Mouse (Mus musculus) retina, postnatal 1 day (tissue): ENCODE measurements around the gene Mrpl20.
"Not testable (repeated sequence)": the region's sequence is repeated elsewhere in the genome, so short reads cannot be mapped to it uniquely, and the experiment has no call there.

Source experiments
- DNase-seq: peaks from one replicate; pipeline ENCODE4 v3.0.0-alpha.2; 2012

The Mrpl20 gene

GRCm38 (mm10) chr4:155784081-155784701, 18.5 kb upstream of the Mrpl20 start:
- DNase-seq = peak; percentile 90

GRCm38 (mm10) chr4:155785246-155785645, 17.4 kb upstream of the Mrpl20 start:
- DNase-seq = no peak

DNA sequence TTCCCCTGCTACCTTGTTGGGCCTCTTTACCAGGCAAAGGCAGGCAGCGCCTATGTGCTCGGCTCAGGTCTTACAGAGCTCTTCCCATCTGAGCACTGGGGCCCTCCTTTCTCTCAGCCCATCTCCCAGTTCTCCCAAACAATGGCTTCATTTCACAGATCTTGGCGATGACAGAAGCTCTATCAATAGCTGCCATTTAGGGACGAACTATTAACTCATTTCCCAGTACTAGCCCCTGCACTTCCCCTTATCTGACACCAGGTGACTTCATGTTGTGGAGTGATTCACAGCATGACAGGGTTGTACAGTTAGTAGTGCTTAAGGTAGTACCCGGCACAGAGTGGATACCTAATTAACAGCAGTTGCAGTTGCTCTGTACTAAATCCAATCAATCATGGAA, 16.9 kb upstream of the Mrpl20 start, which contains the start of gene Tmem88b:
Tmem88b (minus strand) TSS at position 56 of the 400 bp plus-strand sequence.
- DNase-seq = no peak

DNA sequence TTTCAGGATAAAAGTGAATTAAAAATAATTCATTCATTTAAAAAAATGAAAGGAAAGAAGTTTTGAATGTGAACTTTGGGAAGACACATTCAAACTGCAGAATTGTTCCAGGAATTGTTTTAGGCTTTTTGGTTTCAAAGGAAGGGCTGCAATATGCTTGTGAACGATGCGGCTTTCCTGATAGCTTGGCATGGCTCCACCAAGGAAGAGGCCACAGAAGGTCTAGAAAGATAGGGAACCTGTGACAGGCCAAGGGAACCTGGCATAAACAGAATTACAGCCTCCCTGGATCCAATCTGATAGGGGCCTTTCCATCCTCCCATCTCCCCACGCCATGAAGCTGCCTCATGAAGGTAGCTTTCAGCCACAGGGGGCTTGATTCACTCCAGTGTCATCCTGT, 14.4 kb upstream of the Mrpl20 start:
- no peak for DNase-seq

- DNase-seq = not testable (repeated sequence)
Measured at GRCm38 (mm10) chr4:155788833-155789232, 13.8 kb upstream of the Mrpl20 start.

DNA sequence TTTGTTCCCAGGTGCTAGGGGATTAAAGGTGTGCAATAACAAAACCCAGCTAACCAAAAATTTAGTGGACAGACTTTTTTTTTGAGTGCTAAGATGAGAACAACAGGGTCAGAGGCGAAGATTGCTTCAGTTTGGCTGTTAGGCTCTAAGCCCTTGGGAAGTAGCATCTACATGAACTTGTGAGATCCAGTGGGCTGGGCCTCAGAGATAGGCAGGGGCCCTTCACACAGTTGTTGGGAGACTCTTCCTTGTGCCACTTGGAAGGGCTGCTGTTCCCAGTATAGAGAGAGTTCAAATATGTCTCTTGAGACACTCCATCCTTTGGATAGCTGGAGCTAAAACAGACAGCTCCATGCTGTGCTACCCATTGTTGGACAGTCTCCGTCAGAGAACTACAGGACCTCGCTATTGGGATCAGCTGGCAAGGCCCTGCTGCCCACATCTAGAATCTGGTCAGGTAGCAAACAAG, 12.6 kb upstream of the Mrpl20 start, which contains the start of gene Ankrd65:
Ankrd65 (plus strand) TSS at position 419 of the 469 bp plus-strand sequence.
- DNase-seq = no peak

DNA sequence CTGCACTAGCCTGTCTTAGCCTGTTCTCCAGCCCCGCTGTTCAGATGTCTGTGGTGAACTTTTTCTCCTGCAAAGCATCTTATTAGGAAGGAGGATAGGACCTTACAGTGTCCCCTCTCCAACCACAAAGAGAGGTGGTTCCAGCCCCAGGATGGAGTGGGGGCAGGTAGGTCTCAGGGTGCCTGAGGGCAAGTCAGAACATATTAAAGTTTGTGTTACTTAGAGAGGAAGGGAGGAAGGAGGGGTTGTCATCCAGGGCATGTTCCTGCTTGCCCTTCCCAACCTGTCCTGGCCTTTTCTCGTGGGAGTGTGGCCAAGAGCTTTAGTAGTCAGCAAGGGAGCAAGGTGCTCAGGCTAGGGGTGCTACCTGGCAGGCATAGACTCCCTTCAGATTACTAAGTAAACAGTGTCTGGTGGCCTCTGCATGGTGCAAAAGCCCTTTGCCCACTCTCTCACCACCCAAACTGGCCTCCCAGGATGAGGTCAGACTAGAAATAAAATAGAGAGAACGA, 12.0 kb upstream of the Mrpl20 start:
- DNase-seq = no peak

DNA sequence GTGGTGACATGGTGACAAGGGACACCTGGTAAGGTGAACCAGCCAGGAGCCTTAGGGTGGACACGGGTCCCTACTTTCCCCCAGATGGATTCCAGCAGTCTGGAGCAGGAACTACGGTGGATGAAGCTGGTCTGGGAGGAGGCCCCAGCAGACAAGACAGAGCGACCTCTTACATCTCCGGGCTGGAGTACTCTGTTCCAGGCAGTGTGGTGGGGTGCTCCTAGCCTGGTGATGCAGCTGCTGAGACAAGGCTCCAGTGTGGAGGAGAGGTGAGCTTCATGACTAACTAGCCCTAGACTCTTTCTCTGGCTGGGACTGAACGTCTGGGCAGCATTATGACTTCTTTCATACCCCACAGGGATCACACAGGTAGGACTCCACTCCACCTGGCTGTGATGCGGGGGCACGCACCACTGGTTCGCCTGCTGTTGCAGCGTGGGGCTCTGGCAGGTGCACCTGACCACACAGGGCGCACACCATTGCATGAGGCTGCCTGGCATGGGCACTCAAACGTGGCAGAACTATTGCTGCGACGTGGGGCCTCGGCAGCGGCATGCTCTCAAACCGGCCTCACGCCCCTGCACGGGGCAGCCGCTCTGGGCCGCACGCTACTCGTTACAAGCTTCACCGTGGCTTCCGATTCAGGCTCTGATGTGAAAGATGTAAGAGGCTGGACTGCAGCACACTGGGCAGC, 11.3 kb upstream of the Mrpl20 start:
- DNase-seq = no peak

DNA sequence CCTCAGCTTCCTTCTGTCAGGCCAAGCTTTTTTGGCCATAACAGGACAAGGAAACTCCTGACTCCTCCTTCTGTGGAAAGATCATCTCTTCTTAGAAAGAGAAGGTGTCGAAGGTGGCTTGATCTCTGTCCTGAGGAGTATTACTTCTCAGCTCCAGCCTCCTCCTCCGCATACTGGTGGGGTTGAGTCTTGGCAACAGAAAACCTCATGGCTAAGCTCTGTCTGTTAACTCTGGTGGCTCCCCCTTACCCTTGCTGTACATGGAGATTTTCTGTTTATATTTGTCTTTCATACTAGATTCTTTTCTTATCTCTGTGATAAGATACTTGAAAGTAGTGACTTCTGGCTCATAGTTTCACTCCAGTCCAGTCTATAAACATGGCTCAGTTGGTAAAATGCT, 8.9 kb upstream of the Mrpl20 start:
- DNase-seq = no peak

GRCm38 (mm10) chr4:155802075-155802474, 603 bp upstream of the Mrpl20 start:
- DNase-seq = no peak

- DNase-seq = peak; percentile 96
Measured at GRCm38 (mm10) chr4:155803340-155804041, 813 bp downstream of the Mrpl20 start.

DNA sequence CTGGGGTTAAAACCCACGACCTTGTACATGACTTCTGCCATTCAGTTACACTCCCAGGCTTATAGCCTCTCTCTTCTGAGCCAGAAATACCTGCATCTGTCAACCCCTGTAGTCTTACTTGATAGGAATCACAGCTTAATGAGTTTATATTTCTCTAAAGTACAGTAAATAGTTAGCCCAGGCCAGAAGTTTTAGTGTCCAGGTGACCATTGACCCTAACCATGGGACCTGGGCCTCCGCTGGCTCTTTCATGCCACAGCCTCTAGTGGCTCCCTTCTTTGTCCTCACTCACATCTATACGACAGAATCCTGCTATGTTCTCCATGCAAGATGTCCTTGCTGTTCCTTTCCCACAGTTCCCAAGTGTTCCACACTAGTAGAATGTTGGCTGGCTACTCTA, 5.2 kb downstream of the Mrpl20 start:
- DNase-seq = no peak

DNA sequence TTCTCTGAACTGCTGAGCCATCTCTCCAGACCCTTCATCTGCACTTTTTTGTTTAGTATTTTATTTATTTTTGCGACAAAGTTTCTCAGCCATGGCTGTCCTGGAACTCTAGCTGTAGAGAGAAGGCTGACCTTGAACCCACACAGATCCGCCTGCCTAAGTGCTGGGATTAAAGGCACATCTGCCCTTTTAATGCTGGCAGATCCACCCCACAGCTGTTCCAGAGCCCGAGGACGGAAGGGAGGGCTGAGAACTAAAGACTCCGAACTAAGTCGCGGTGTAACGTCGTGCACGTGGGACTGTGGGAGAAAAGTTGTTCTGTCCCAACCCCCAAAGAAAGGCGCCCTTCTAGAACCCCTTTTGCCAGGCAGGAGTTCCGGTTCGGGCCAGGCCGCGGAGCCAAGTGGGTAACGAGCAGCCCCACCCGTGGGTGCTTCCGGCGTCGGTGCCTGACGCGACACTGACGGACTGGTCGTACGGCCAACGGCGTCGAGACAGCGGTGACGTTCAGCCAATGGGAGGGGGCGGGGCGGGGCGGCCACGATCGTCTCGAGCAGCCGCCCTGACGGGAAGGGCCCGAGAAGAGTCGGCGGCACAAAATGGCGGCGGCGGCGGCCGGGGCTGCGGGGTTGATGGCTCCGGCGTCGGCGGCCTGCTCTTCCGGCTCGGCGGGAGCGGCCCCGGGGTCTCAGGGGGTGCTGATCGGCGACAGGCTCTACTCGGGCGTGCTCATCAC, 9.4 kb downstream of the Mrpl20 start, which contains the start of gene Ccnl2:
Ccnl2 (plus strand) TSS at position 561 of the 736 bp plus-strand sequence.
- DNase-seq = peak; percentile 98

- peak; percentile 64 for DNase-seq
Measured at GRCm38 (mm10) chr4:155812665-155813181, 10.0 kb downstream of the Mrpl20 start.

DNA sequence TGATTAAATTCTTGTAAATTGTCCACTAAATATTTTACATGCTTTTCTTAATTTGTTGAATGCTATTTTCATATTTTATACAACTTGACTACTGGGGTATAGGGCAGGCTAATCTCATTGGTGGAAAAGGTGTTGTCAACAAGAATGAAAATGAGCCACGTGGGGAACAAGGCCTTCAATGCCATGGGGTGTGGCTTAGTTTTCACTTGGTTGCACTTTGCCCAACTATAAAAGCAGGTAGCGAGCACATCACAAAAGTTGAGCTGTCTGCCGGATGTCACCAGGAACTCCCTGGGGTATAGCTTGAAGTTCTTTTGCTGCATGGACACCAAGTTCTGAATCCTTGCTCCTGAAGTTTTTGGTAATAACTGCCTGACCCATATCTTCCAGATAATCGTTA, 14.9 kb downstream of the Mrpl20 start:
- no peak for DNase-seq

DNA sequence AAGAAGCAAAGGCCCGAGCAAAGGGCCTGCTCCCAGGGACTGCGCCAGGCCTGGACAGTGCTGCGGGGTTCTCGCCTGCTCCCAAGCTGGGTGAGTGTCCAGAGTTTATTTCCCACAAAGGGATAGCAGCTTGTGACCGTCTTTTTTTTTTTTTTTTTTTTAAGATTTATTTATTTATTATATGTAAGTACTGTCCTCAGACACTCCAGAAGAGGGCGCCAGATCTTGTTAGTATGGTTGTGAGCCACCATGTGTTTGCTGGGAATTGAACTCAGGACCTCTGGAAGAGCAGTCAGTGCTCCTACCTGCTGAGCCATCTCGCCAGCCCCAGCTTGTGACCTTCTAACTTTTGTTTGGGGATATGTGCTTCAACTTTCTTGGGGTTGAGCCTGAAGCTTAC, 18.3 kb downstream of the Mrpl20 start:
- DNase-seq = peak; percentile 48

- DNase-seq = no peak
Measured at GRCm38 (mm10) chr4:155823443-155823842, 20.8 kb downstream of the Mrpl20 start.

GRCm38 (mm10) chr4:155829866-155830265, 27.2 kb downstream of the Mrpl20 start:
- DNase-seq = no peak

DNA sequence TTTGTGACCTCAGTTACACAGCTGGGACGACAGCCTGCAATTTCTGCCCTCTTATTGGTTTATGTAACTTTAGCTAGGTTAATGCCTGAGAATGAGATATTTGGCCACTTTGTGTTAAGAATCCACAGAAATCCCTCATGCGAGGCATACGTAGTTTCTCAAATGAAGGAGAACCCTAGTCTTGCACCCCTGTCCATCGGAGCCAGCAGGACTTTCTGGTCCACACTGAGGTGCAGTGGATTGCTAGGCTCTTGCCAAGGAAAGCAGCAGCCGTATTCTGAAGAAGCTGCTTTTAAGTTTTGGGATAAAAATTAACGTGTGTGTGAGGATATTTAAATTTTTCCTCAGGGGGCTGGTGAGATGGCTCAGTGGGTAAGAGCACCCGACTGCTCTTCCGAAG, 27.9 kb downstream of the Mrpl20 start:
- DNase-seq = no peak

DNA sequence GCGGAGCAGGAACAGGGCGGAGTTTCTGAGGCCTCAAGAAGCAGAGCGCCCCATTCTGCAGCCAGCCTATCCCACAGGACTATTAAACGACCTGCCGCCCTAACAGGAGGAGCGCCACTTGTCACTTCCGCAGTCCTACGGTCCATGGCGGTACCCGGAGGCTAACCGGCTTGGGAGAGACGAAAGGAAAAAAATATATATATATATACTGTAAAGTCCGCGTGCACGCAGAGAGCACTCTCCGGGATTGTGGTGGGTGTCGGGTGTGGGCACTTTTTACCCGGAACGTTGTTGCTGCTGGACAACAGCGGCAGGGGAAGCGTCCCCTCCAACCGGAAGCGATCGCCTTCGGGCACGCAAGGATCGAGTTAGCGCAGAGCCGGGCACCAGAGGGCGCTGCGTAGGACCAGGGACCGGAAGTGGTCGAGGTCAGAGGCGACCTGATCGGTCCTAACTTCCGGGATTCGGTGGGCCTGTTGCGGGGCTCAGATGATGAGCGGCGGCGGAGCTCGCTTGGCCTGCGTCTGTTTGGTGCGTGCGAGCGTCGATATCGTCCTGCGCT, 28.6 kb downstream of the Mrpl20 start, which contains the start of gene Aurkaip1:
Aurkaip1 (plus strand) TSS at position 68 of the 562 bp plus-strand sequence.
- DNase-seq = peak; percentile 98

- DNase-seq = no peak
Measured at GRCm38 (mm10) chr4:155831831-155832230, 29.2 kb downstream of the Mrpl20 start.

DNA sequence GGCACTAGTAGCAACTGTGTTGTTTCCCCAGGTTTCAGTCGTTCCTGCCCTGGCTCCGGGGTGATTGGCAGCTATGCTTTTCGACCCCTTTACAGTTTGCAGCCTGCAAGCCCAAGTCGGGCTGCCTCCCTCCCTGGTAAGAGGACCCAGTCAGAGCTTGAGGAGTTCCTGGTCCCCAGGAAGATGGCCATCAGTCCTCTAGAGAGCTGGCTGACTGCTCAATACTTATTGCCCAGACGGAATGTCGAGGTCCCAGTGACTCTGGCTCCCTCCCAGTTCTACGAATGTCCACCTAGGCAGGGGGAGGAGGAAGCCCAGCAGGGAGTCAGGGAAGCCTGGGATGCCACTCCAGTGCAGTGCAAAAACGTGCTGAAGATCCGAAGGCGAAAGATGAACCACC, 29.6 kb downstream of the Mrpl20 start:
- no peak for DNase-seq
